Mouse (Mus musculus): Measurements from ENCODE around the gene Vmp1.
A peak's percentile ranks its signal among the peaks of the same experiment; 100 is the strongest.

Gene Vmp1

GRCm38 (mm10) chr11:86599378-86600208 lies 84.0 kb downstream of the Vmp1 start:
- no peak for DNase-seq (ENCODE audit: low spot score)

- DNase-seq (ENCODE audit: low spot score): no peak
Observed at GRCm38 (mm10) chr11:86598572-86598971, 85.1 kb downstream of the Vmp1 start.

- DNase-seq (ENCODE audit: low spot score): no peak
Observed at GRCm38 (mm10) chr11:86598154-86598553, 85.5 kb downstream of the Vmp1 start.

GRCm38 (mm10) chr11:86596976-86597375 lies 86.7 kb downstream of the Vmp1 start:
- no peak for DNase-seq (ENCODE audit: low spot score)

- peak; percentile 77 for DNase-seq (ENCODE audit: low spot score)
Observed at GRCm38 (mm10) chr11:86596187-86596960, 87.3 kb downstream of the Vmp1 start.

GRCm38 (mm10) chr11:86595366-86595765 lies 88.3 kb downstream of the Vmp1 start:
- no peak for DNase-seq (ENCODE audit: low spot score)

- no peak for DNase-seq (ENCODE audit: low spot score)
Observed at GRCm38 (mm10) chr11:86594188-86594876, 89.3 kb downstream of the Vmp1 start.

- no peak for DNase-seq (ENCODE audit: low spot score)
Observed at GRCm38 (mm10) chr11:86593443-86593842, 90.2 kb downstream of the Vmp1 start.

GRCm38 (mm10) chr11:86592993-86593392 lies 90.6 kb downstream of the Vmp1 start:
- no peak for DNase-seq (ENCODE audit: low spot score)

GRCm38 (mm10) chr11:86591931-86592616 lies 91.6 kb downstream of the Vmp1 start:
- no peak for DNase-seq (ENCODE audit: low spot score)

- no peak for DNase-seq (ENCODE audit: low spot score)
Observed at GRCm38 (mm10) chr11:86591301-86591845, 92.3 kb downstream of the Vmp1 start.

- no peak for DNase-seq (ENCODE audit: low spot score)
Observed at GRCm38 (mm10) chr11:86590579-86590978, 93.1 kb downstream of the Vmp1 start.

GRCm38 (mm10) chr11:86590066-86590465 lies 93.6 kb downstream of the Vmp1 start:
- no peak for DNase-seq (ENCODE audit: low spot score)

- DNase-seq (ENCODE audit: low spot score): no peak
Observed at GRCm38 (mm10) chr11:86588583-86589298, 94.9 kb downstream of the Vmp1 start.

GRCm38 (mm10) chr11:86587830-86588229 lies 95.8 kb downstream of the Vmp1 start:
- DNase-seq (ENCODE audit: low spot score): no peak

- DNase-seq (ENCODE audit: low spot score): no peak
Observed at GRCm38 (mm10) chr11:86586868-86587792, 96.5 kb downstream of the Vmp1 start.

- no peak for DNase-seq (ENCODE audit: low spot score)
Observed at GRCm38 (mm10) chr11:86586177-86586867, 97.3 kb downstream of the Vmp1 start.

- DNase-seq (ENCODE audit: low spot score): no peak
Observed at GRCm38 (mm10) chr11:86585598-86585984, 98.0 kb downstream of the Vmp1 start.

GRCm38 (mm10) chr11:86584898-86585597 lies 98.6 kb downstream of the Vmp1 start:
- DNase-seq (ENCODE audit: low spot score): no peak
